Mouse (Mus musculus): Measurements from ENCODE around the gene Ephx4. TPM values are rescaled to one million over a fixed set of nuclear protein-coding genes. Genes with fewer than 3 reads are reported as not detected.
A peak's percentile ranks its signal among the peaks of the same experiment; 100 is the strongest.

Gene Ephx4
- polyA plus RNA-seq, 1 experiment from 2014 or later = 0.41 TPM

DNA sequence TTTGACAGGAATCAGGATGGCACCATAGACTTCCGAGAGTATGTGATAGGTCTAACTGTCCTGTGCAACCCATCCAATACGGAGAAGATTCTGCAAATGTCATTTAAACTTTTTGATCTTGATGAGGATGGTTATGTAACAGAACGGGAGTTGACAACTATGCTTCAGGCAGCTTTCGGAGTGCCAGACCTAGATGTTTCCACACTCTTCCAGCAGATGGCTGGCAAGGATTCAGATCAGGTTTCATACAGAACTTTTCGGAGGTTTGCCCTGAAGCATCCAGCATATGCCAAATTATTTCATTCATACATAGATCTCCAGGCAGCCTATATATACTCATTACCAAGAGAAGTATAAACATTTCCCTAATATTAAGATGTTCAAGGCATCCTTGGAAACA is 31.5 kb downstream of the Ephx4 start:
- no peak overlapping the region for H3K27ac ChIP-seq (replicated peaks)
- peaks cover 11% of the 10 kb centered on the region for H3K4me1 ChIP-seq
- H3K9me3 ChIP-seq = no peaks in the 10 kb centered on the region
- no peak overlapping the region for H3K4me2 ChIP-seq
- H3K9ac ChIP-seq = no peak overlapping the region
- ATAC-seq (ENCODE audit: extremely low read depth, insufficient number of reproducible peaks, low FRiP score, low TSS enrichment) = no peak
- H3K27me3 ChIP-seq (replicated peaks) = peaks cover 26% of the 10 kb centered on the region
- no peaks in the 10 kb centered on the region for H3K36me3 ChIP-seq
- no peak overlapping the region for H3K4me3 ChIP-seq
- WGBS = 70% methylated on average over 5 of the region's 5 CpGs

DNA sequence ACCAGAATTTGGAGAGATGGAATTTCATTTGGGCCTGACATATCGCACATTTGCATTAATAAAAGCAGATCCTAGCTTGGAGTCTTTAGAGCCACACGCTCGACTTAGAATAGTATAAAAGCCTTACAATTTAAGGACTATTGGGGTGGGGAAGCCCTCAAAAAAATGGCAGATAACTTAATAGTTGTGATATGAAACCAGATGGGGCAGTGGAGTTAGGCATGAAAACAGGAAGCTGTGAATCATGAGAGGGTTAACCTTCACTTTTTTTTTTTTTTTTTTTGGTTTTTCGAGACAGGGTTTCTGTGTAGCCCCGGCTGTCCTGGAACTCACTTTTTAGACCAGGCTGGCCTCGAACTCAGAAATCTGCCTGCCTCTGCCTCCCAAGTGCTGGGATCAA is 33.6 kb downstream of the Ephx4 start:
- Histone ChIP-seq H3K4me1 (peaks cover 12% of the 10 kb centered on the region), H3K4me3 (no peak overlapping the region), H3K9ac (no peak overlapping the region), H3K27ac (replicated peaks) (no peak overlapping the region), H3K36me3 (no peaks in the 10 kb centered on the region), H3K27me3 (replicated peaks) (peaks cover 19% of the 10 kb centered on the region; the same call in 1 of the 2 replicates), H3K9me3 (no peaks in the 10 kb centered on the region), H3K4me2 (no peak overlapping the region)
- WGBS = 76% methylated on average over 6 of the region's 6 CpGs
- ATAC-seq (ENCODE audit: extremely low read depth, insufficient number of reproducible peaks, low FRiP score, low TSS enrichment) = no peak

DNA sequence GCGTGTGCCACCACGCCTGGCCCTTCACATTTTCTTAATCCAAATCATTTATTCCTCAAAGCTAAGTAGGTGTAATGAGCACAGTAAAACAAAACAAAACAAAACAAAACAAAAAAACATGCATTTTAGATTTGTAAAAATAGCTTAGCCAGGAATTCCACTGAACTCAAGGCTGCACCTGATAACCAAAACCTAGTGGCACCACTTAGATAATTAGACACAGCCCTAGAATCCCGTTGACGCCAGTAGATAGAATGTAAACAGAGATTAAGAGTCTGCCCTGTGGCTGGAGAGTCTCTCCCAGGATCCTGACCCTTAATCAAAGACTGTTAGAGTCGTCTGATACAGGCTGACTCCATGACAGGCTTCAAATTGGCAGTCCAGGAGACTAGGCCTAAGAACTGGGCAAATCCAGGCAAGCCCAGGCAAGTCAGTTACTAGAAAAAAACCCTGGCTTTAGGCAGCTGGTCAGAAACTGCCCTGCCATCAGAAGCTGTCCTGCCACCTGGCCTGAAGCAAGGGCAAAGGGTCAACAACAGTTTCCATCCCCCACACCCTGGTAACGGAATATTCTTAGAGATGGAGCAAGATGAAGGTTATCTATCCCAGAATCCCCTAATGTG is 34.2 kb downstream of the Ephx4 start:
- H3K27me3 ChIP-seq (replicated peaks) = 0 out of 2 replicates have a peak, but pooled peaks cover 13% of the 10 kb centered on the region
- H3K4me2 ChIP-seq = peak overlapping the region; percentile 80; the same call in 1 of the 2 replicates
- H3K4me3 ChIP-seq = 0 out of 2 replicates have a peak overlapping the region, but pooled peaks have one; percentile 93
- H3K36me3 ChIP-seq = no peaks in the 10 kb centered on the region
- 65% methylated on average over 6 of the region's 6 CpGs for whole genome bisulfite sequencing
- H3K9me3 ChIP-seq = no peaks in the 10 kb centered on the region
- ATAC-seq (ENCODE audit: extremely low read depth, insufficient number of reproducible peaks, low FRiP score, low TSS enrichment) = no peak
- peaks cover 12% of the 10 kb centered on the region for H3K4me1 ChIP-seq
- no peak overlapping the region for H3K9ac ChIP-seq
- H3K27ac ChIP-seq (replicated peaks) = peak overlapping the region; percentile 87; the same call in 1 of the 2 replicates

DNA sequence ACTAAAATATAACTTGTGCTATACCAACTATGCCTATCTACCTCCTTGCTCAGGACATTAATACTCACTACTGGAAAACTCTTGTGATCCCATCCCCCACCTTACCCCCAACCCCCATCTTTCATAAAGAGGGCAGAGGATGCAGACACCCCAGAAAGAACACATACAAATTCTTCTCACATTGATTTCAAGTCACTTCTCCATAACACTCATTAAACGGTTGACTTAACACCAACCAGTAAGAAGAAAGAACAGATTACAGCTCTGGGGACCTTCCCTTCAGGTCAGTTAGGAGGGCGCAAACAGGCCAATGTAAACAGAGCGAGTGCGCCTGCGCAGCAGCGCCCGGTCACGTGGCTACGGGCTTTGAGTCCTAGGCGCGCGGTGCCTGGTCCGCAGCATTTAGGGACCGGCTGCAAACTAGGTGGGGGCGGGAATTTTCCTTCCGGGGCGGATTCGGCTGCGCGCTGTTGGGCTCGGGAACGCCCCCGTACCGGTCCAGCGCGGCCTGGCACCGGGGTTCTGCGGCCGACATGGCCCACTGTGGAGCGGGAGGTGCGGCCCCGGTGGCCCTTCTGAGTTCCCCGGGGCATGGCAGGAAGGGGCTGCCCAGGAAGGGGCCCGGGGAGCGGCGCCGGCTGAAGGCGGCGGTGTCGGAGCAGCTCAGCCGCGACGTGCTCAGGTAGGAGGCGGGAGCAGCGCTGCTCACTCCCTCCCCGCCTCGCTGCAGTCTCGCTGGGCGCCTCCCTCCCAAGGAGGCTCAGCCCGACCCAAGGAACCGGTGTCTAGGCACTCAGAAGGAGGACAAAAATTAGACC is 35.1 kb downstream of the Ephx4 start, which contains the start of gene Btbd8:
Btbd8 (plus strand) TSS at position 534 of the 818 bp plus-strand sequence.
- Histone ChIP-seq H3K9me3 (no peaks in the 10 kb centered on the region), H3K4me2 (peak within 1 kb of the TSS; percentile 80), H3K36me3 (no peaks in the 10 kb centered on the region), H3K4me1 (peaks cover 12% of the 10 kb centered on the region), H3K27ac (replicated peaks) (peak within 1 kb of the TSS; percentile 87), H3K4me3 (peak within 1 kb of the TSS; percentile 93), H3K9ac (peak within 1 kb of the TSS; percentile 98), H3K27me3 (replicated peaks) (0 out of 2 replicates have a peak, but pooled peaks cover 11% of the 10 kb centered on the region)
- ATAC-seq (ENCODE audit: extremely low read depth, insufficient number of reproducible peaks, low FRiP score, low TSS enrichment) = peak; percentile 93
- WGBS = 0% methylated on average over 44 of the region's 51 CpGs

DNA sequence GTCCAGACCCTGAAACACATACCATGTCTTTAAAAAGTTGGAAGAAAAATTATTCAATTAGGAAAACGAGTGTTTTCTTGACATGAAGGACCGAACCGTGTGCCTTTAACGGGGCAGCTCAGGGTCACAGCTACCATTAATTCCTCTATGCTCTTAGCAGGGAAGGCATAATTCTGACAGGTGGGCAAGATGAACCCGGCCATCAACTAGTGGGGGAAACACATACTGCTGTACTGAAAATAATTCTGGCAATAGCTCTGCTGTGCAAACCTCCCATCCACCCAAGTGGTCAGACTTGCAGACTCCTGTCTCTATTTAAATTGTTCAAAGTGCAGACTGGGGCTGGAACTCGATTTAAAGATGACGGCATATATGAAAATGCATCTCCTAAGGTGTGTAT is 35.8 kb downstream of the Ephx4 start:
- no peak for ATAC-seq (ENCODE audit: extremely low read depth, insufficient number of reproducible peaks, low FRiP score, low TSS enrichment)
- Histone ChIP-seq H3K9ac (peak overlapping the region; percentile 98), H3K4me1 (peaks cover 12% of the 10 kb centered on the region), H3K27ac (replicated peaks) (peak overlapping the region; percentile 87), H3K4me3 (peak overlapping the region; percentile 93), H3K9me3 (no peaks in the 10 kb centered on the region), H3K36me3 (no peaks in the 10 kb centered on the region), H3K4me2 (peak overlapping the region; percentile 80), H3K27me3 (replicated peaks) (0 out of 2 replicates have a peak, but pooled peaks cover 9% of the 10 kb centered on the region)
- WGBS = 23% methylated on average over 7 of the region's 7 CpGs

DNA sequence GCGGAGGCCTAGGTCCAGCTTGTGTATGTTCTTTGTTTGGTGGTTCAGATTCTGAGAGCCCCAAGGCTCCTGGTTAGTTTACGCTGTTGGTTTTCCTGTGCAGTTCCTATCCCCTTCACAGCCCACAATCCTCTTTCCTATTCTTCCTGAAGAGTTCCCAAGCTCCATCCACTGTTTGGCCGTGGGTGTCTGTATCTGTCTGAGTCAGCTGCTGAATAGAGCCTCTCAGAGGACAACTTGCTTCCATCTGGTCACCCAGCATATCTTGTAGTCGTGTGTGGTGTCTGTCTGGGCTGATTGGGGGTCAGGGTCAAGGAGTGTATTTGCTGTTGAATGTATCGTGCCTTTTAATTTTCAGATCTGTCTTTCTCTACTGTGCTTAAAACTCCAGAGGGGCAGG is 39.3 kb downstream of the Ephx4 start:
- H3K9ac ChIP-seq = no peak overlapping the region
- H3K4me2 ChIP-seq = no peak overlapping the region
- 0 out of 2 replicates have a peak, but pooled peaks cover 3% of the 10 kb centered on the region for H3K36me3 ChIP-seq
- peaks cover 12% of the 10 kb centered on the region for H3K4me1 ChIP-seq
- no peak overlapping the region for H3K4me3 ChIP-seq
- no peaks in the 10 kb centered on the region for H3K27me3 ChIP-seq (replicated peaks)
- WGBS = 71% methylated on average over 5 of the region's 5 CpGs
- no peak overlapping the region for H3K27ac ChIP-seq (replicated peaks)
- no peaks in the 10 kb centered on the region for H3K9me3 ChIP-seq
- no peak for ATAC-seq (ENCODE audit: extremely low read depth, insufficient number of reproducible peaks, low FRiP score, low TSS enrichment)

DNA sequence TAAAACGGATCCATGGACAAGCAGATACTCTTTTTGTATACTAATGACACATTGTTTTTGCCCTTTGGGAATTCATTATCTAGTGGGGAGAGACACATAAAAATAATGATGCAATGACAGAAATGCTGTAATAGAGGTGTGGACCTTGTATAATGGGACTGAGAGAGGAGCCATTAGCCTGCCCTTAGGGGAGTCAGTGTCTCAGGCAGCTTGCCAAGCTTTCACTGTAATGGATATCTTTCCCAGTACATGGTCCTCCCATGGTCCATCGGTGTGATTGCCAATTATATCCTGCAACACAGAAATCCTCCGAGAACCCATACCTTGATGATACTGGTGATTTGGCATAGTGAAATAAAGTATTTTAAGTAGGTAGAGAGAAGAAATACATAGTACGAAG is 41.7 kb downstream of the Ephx4 start:
- no peak for ATAC-seq (ENCODE audit: extremely low read depth, insufficient number of reproducible peaks, low FRiP score, low TSS enrichment)
- WGBS = 85% methylated on average over 4 of the region's 4 CpGs
- Histone ChIP-seq H3K4me1 (no peaks in the 10 kb centered on the region), H3K9me3 (no peaks in the 10 kb centered on the region), H3K27ac (replicated peaks) (no peak overlapping the region), H3K4me2 (no peak overlapping the region), H3K4me3 (no peak overlapping the region), H3K27me3 (replicated peaks) (no peaks in the 10 kb centered on the region), H3K9ac (no peak overlapping the region), H3K36me3 (0 out of 2 replicates have a peak, but pooled peaks cover 3% of the 10 kb centered on the region)

DNA sequence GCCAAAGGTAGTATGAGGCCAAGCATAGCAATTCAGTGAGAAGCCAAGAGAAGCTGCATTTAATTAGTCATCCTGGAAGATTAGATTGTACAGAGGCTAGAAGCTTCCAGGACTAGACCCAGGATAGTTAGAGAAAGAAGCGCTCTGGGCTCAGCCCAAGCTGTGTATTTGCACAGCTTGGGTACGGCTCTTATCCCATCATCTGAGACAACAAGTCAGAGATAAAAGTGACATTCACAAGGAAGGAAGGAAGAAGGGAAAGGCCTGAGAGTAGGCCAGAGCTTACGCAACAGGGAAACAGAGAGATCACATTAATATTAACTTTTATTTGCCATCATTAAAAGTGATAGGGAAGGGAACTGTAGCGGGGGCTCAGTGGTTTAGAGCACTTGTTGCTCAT is 45.4 kb downstream of the Ephx4 start:
- Histone ChIP-seq H3K9ac (no peak overlapping the region), H3K27me3 (replicated peaks) (no peaks in the 10 kb centered on the region), H3K27ac (replicated peaks) (no peak overlapping the region), H3K36me3 (peaks cover 8% of the 10 kb centered on the region), H3K4me1 (no peaks in the 10 kb centered on the region), H3K4me2 (no peak overlapping the region), H3K9me3 (no peaks in the 10 kb centered on the region), H3K4me3 (no peak overlapping the region)
- ATAC-seq (ENCODE audit: extremely low read depth, insufficient number of reproducible peaks, low FRiP score, low TSS enrichment) = no peak
- whole genome bisulfite sequencing = 73% methylated on average over 4 of the region's 4 CpGs

DNA sequence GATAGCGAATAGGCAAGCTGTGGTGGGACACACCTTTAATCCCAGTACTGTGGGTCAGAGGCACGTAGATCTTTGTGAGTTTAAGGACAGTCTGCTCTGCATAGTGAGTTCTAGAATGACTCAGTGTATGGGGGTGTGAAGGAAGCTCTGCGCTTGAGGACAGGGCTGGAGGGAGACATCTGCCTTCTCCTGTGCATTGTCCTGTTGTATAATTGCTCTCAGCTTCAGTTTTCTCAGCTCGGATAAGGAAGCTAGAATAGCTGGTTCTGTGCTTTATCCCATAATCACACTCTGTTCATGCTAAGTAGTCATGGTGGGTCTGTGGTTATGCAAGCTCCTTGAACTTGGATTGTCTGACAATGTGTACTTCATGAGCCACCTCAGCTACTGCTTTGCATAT is 46.2 kb downstream of the Ephx4 start:
- Histone ChIP-seq H3K27me3 (replicated peaks) (no peaks in the 10 kb centered on the region), H3K9me3 (no peaks in the 10 kb centered on the region), H3K4me2 (no peak overlapping the region), H3K27ac (replicated peaks) (no peak overlapping the region), H3K36me3 (peaks cover 10% of the 10 kb centered on the region), H3K9ac (no peak overlapping the region), H3K4me1 (no peaks in the 10 kb centered on the region), H3K4me3 (no peak overlapping the region)
- ATAC-seq (ENCODE audit: extremely low read depth, insufficient number of reproducible peaks, low FRiP score, low TSS enrichment) = no peak
- WGBS = 73% methylated on average over 4 of the region's 4 CpGs

DNA sequence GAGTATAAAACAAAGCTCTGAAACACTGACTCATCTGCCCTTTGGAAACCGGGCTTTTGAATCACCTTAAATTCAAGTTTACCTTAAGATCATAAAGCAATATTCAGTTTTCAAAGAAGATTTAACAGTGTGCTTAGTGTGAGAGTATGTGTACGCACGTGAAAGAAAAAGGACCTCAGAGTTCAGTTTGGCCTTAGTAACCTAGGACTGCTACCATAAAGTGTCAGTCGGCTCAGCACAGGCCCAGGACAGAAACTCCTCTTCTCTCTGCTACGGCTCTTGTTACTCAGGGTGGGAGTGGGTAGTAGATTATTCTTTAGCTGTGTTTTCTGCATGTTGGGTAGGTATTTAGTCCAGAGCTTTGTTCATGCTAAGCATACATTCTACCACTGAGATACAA is 47.1 kb downstream of the Ephx4 start:
- Histone ChIP-seq H3K4me1 (no peaks in the 10 kb centered on the region), H3K9me3 (no peaks in the 10 kb centered on the region), H3K4me3 (no peak overlapping the region), H3K9ac (no peak overlapping the region), H3K4me2 (no peak overlapping the region), H3K27me3 (replicated peaks) (no peaks in the 10 kb centered on the region), H3K36me3 (peaks cover 12% of the 10 kb centered on the region), H3K27ac (replicated peaks) (no peak overlapping the region)
- 79% methylated on average over 5 of the region's 5 CpGs for WGBS
- no peak for ATAC-seq (ENCODE audit: extremely low read depth, insufficient number of reproducible peaks, low FRiP score, low TSS enrichment)

DNA sequence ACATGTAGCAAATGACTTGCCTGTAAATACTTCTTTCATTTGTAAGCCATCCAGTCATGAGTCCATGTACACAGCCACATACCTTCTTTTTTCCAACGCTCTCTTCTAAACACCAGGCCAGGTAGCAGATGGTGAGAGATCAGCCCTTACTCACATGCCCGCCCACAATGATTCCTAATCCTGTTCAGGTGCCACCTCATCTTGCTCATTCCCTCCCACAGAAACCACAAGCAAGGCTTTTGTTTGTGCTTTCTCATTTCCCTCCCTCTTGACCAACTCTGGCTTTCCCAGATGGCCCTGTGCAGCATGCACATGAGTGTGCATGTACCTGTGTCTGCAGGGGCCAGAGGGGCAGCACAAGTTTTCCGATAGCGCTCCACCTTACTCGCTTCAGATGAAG is 47.8 kb downstream of the Ephx4 start:
- 94% methylated on average over 5 of the region's 5 CpGs for WGBS

More for the DNA sequence above, 47.8 kb downstream of the Ephx4 start:
- Histone ChIP-seq H3K36me3 (peaks cover 19% of the 10 kb centered on the region), H3K4me2 (no peak overlapping the region), H3K4me3 (no peak overlapping the region), H3K9ac (no peak overlapping the region), H3K4me1 (no peaks in the 10 kb centered on the region), H3K9me3 (no peaks in the 10 kb centered on the region), H3K27ac (replicated peaks) (no peak overlapping the region), H3K27me3 (replicated peaks) (no peaks in the 10 kb centered on the region)
- no peak for ATAC-seq (ENCODE audit: extremely low read depth, insufficient number of reproducible peaks, low FRiP score, low TSS enrichment)

All from heart, embryonic 13.5 days (tissue).